Mouse (Mus musculus): Measurements from ENCODE around the gene Qrich1. TPM values are rescaled to one million over a fixed set of nuclear protein-coding genes. Genes with fewer than 3 reads are reported as not detected.
A peak's percentile ranks its signal among the peaks of the same experiment; 100 is the strongest.

Qrich1 gene
- polyA plus RNA-seq, 1 experiment from 2014 or later = 81.2 TPM

DNA sequence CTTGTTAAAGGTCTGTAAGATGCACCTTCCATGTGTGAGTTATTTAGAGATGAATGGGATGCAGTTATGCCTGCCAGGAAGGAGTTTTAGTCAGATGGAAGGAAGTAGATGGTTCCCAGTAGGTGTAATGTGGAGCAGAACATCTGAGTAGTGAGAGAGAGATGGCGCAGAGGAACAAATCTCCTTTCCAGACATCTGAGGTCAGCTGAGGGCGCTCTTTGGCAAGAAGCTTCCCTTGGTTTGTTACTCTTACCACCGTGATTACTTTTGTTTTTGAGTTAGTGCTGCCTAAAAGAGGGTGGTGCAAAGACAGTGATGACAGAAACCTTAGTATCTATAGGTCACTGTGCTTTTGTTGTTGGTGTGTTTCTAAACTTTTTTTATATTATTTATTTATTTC is 8.8 kb downstream of the Qrich1 start:
- Histone ChIP-seq H3K4me3 (no peak overlapping the region), H3K27ac (replicated peaks) (no peak overlapping the region), H3K9ac (no peak overlapping the region), H3K27me3 (replicated peaks) (no peaks in the 10 kb centered on the region), H3K4me2 (no peak overlapping the region), H3K4me1 (peaks cover 14% of the 10 kb centered on the region), H3K9me3 (no peaks in the 10 kb centered on the region), H3K36me3 (peaks cover 45% of the 10 kb centered on the region)
- WGBS = 69% methylated on average over 3 of the region's 3 CpGs
- ATAC-seq (ENCODE audit: extremely low read depth, insufficient number of reproducible peaks, low FRiP score, low TSS enrichment) = no peak

- H3K9me3 ChIP-seq = no peaks in the 10 kb centered on the region
- no peak for ATAC-seq (ENCODE audit: extremely low read depth, insufficient number of reproducible peaks, low FRiP score, low TSS enrichment)
- H3K4me3 ChIP-seq = no peak overlapping the region
- H3K36me3 ChIP-seq = peaks cover 83% of the 10 kb centered on the region
- no peak overlapping the region for H3K4me2 ChIP-seq
- no peak overlapping the region for H3K27ac ChIP-seq (replicated peaks)
- H3K9ac ChIP-seq = no peak overlapping the region
- WGBS = 84% methylated on average over 1 of the region's 1 CpGs
- no peaks in the 10 kb centered on the region for H3K4me1 ChIP-seq
- H3K27me3 ChIP-seq (replicated peaks) = no peaks in the 10 kb centered on the region
Observed at GRCm38 (mm10) chr9:108530954-108531353, 14.3 kb downstream of the Qrich1 start.

DNA sequence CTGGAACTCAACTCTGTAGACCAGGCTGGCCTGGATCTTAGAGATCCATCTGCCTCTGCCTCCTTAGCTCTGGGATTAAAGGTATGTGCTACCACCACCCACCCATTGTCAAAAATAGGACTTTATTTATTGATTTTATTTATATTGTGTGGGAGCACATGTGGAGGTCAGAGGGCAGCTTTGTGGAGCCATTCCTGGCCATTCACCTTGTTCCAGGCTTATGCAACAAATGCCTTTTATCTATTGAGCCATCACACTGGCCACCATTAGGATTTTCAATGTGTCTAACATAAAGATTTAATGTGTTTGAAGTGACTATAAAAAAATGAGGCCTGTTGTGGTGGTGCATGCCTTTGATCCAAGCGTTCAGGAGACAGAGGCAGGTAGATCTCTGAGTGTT is 14.9 kb downstream of the Qrich1 start:
- Histone ChIP-seq H3K9ac (no peak overlapping the region), H3K27ac (replicated peaks) (no peak overlapping the region), H3K9me3 (no peaks in the 10 kb centered on the region), H3K4me3 (no peak overlapping the region), H3K4me2 (no peak overlapping the region), H3K4me1 (no peaks in the 10 kb centered on the region), H3K27me3 (replicated peaks) (no peaks in the 10 kb centered on the region), H3K36me3 (peaks cover 88% of the 10 kb centered on the region)
- ATAC-seq (ENCODE audit: extremely low read depth, insufficient number of reproducible peaks, low FRiP score, low TSS enrichment) = no peak
- 92% methylated on average over 1 of the region's 1 CpGs for WGBS

DNA sequence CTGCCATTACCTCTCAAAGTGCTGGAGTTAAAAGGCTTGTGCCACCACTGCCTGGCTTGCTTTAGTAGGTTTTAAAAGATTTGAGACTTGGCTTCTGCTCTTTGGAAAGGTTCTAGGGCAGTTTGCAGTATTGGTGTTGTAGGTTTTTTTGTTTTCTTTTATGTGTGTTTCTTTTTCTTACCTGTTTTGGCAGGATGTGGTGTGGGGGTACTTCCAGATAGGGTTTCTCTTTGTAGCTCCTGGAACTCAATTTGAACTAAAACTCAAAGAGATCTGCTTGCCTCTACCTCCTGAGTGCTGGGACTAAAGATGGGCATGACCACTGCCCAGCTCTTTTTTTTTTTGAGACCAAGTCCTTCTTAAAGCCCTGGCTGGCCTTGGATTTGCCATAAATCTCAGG is 24.2 kb downstream of the Qrich1 start:
- Histone ChIP-seq H3K9me3 (no peaks in the 10 kb centered on the region), H3K36me3 (peaks cover 98% of the 10 kb centered on the region), H3K4me2 (no peak overlapping the region), H3K4me1 (no peaks in the 10 kb centered on the region), H3K4me3 (no peak overlapping the region), H3K9ac (no peak overlapping the region), H3K27me3 (replicated peaks) (no peaks in the 10 kb centered on the region), H3K27ac (replicated peaks) (no peak overlapping the region)
- ATAC-seq (ENCODE audit: extremely low read depth, insufficient number of reproducible peaks, low FRiP score, low TSS enrichment) = no peak

- peaks cover 96% of the 10 kb centered on the region for H3K36me3 ChIP-seq
- no peak for ATAC-seq (ENCODE audit: extremely low read depth, insufficient number of reproducible peaks, low FRiP score, low TSS enrichment)
- H3K9ac ChIP-seq = no peak overlapping the region
- no peaks in the 10 kb centered on the region for H3K9me3 ChIP-seq
- no peak overlapping the region for H3K4me2 ChIP-seq
- H3K4me1 ChIP-seq = no peaks in the 10 kb centered on the region
- WGBS = 91% methylated on average over 3 of the region's 3 CpGs
- H3K27me3 ChIP-seq (replicated peaks) = no peaks in the 10 kb centered on the region
- no peak overlapping the region for H3K27ac ChIP-seq (replicated peaks)
- no peak overlapping the region for H3K4me3 ChIP-seq
Observed at GRCm38 (mm10) chr9:108545986-108546385, 29.4 kb downstream of the Qrich1 start.

- WGBS = 88% methylated on average over 1 of the region's 1 CpGs
- no peak for ATAC-seq (ENCODE audit: extremely low read depth, insufficient number of reproducible peaks, low FRiP score, low TSS enrichment)
- H3K9me3 ChIP-seq = no peaks in the 10 kb centered on the region
- no peak overlapping the region for H3K4me2 ChIP-seq
- H3K4me1 ChIP-seq = no peaks in the 10 kb centered on the region
- no peaks in the 10 kb centered on the region for H3K27me3 ChIP-seq (replicated peaks)
- H3K27ac ChIP-seq (replicated peaks) = no peak overlapping the region
- H3K9ac ChIP-seq = no peak overlapping the region
- H3K4me3 ChIP-seq = no peak overlapping the region
- peaks cover 94% of the 10 kb centered on the region for H3K36me3 ChIP-seq
Observed at GRCm38 (mm10) chr9:108546875-108547274, 30.3 kb downstream of the Qrich1 start.

DNA sequence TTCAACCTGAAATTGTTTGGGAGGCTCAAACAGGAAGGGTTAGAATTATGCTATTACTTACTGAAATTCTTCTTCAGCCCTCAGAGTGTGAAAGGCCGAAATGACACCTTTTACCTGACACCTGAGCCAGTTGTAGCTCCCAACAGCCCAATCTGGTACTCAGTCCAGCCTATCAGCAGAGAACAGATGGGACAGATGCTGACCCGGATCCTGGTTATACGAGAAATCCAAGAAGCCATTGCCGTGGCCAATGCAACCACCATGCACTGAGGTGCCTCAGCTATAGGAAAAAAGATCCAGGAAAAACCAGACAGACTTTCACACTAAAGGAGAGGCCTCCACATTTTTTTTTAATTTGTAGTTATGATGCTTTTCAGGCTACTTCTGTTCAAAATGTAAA is 42.6 kb downstream of the Qrich1 start:
- Histone ChIP-seq H3K27ac (replicated peaks) (no peak overlapping the region), H3K9me3 (no peaks in the 10 kb centered on the region), H3K9ac (0 out of 2 replicates have a peak overlapping the region, but pooled peaks have one; percentile 0), H3K4me3 (no peak overlapping the region), H3K36me3 (peaks cover 86% of the 10 kb centered on the region), H3K4me1 (peaks cover 15% of the 10 kb centered on the region), H3K27me3 (replicated peaks) (no peaks in the 10 kb centered on the region), H3K4me2 (no peak overlapping the region)
- 80% methylated on average over 4 of the region's 4 CpGs for WGBS
- no peak for ATAC-seq (ENCODE audit: extremely low read depth, insufficient number of reproducible peaks, low FRiP score, low TSS enrichment)

DNA sequence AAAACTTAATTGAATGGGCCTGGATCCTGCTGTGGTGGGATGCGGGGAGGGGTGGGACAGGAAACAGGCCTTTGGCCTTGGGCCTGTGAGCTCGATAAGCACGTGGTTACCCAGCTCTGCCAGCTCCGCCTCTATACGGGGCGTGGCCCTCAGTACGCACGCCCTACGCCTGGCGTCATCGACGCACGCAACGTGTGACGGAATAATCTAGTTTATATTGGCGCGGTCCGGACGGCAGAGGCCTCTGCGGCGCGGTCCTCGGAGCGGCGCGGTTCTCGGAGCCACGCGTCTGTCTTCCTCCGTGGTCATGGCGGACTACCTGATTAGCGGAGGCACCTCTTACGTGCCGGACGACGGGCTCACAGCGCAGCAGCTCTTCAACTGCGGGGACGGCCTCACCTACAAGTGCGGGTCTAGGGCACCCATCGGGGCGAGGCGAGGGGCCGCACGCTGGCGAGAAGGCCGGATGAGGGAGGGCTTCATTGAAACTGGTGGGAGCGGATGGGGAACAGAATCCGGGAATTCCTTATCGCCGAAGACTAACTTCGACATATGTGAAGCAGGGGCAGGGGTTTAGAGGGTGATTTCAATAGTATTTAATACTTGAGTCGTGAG is 43.7 kb downstream of the Qrich1 start, which contains the start of gene Impdh2:
Gene Impdh2, plus strand, starts transcription at position 60 of the 615 bp plus-strand sequence.
- WGBS = under 1% methylated on average over 52 of the region's 53 CpGs
- H3K4me2 ChIP-seq = peak within 1 kb of the TSS; percentile 76
- no peaks in the 10 kb centered on the region for H3K9me3 ChIP-seq
- peak within 1 kb of the TSS; percentile 87 for H3K27ac ChIP-seq (replicated peaks)
- H3K36me3 ChIP-seq = peaks cover 86% of the 10 kb centered on the region
- ATAC-seq (ENCODE audit: extremely low read depth, insufficient number of reproducible peaks, low FRiP score, low TSS enrichment) = peak; percentile 97
- H3K4me3 ChIP-seq = peak within 1 kb of the TSS; percentile 64
- peaks cover 15% of the 10 kb centered on the region for H3K4me1 ChIP-seq
- H3K9ac ChIP-seq = peak within 1 kb of the TSS; percentile 86
- no peaks in the 10 kb centered on the region for H3K27me3 ChIP-seq (replicated peaks)

DNA sequence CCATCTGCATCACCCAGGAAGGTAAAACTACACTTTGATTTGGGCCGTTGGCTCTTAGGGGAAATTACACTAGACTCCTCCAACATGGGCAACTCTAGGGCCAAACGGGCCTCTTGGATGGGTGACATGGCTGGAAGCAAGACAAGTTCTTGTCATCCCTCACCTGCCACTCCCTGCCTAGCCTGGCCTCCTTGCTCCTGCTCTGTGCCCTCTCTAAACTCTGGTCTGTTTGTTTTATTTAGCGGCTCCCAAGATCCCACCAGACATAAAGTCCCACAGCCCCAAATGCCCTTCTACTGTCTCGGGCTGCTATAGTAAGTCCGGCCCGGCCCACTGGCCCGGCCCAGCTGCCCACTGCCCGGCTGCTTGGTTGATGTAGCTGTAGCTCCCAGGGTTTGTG is 47.1 kb downstream of the Qrich1 start:
- ATAC-seq (ENCODE audit: extremely low read depth, insufficient number of reproducible peaks, low FRiP score, low TSS enrichment) = no peak
- WGBS = 88% methylated on average over 8 of the region's 8 CpGs
- H3K4me1 ChIP-seq = peaks cover 34% of the 10 kb centered on the region
- H3K9ac ChIP-seq = peak overlapping the region; percentile 20; the same call in 1 of the 2 replicates
- no peaks in the 10 kb centered on the region for H3K27me3 ChIP-seq (replicated peaks)
- peaks cover 58% of the 10 kb centered on the region for H3K36me3 ChIP-seq
- no peak overlapping the region for H3K4me3 ChIP-seq
- no peak overlapping the region for H3K27ac ChIP-seq (replicated peaks)
- no peaks in the 10 kb centered on the region for H3K9me3 ChIP-seq
- H3K4me2 ChIP-seq = no peak overlapping the region

- H3K4me1 ChIP-seq = peaks cover 39% of the 10 kb centered on the region
- no peaks in the 10 kb centered on the region for H3K9me3 ChIP-seq
- H3K4me3 ChIP-seq = no peak overlapping the region
- no peak overlapping the region for H3K27ac ChIP-seq (replicated peaks)
- no peak for ATAC-seq (ENCODE audit: extremely low read depth, insufficient number of reproducible peaks, low FRiP score, low TSS enrichment)
- no peak overlapping the region for H3K4me2 ChIP-seq
- H3K36me3 ChIP-seq = peaks cover 54% of the 10 kb centered on the region
- 80% methylated on average over 7 of the region's 7 CpGs for WGBS
- H3K9ac ChIP-seq = peak overlapping the region; percentile 20; the same call in 1 of the 2 replicates
- no peaks in the 10 kb centered on the region for H3K27me3 ChIP-seq (replicated peaks)
Observed at GRCm38 (mm10) chr9:108564131-108564530, 47.5 kb downstream of the Qrich1 start.

DNA sequence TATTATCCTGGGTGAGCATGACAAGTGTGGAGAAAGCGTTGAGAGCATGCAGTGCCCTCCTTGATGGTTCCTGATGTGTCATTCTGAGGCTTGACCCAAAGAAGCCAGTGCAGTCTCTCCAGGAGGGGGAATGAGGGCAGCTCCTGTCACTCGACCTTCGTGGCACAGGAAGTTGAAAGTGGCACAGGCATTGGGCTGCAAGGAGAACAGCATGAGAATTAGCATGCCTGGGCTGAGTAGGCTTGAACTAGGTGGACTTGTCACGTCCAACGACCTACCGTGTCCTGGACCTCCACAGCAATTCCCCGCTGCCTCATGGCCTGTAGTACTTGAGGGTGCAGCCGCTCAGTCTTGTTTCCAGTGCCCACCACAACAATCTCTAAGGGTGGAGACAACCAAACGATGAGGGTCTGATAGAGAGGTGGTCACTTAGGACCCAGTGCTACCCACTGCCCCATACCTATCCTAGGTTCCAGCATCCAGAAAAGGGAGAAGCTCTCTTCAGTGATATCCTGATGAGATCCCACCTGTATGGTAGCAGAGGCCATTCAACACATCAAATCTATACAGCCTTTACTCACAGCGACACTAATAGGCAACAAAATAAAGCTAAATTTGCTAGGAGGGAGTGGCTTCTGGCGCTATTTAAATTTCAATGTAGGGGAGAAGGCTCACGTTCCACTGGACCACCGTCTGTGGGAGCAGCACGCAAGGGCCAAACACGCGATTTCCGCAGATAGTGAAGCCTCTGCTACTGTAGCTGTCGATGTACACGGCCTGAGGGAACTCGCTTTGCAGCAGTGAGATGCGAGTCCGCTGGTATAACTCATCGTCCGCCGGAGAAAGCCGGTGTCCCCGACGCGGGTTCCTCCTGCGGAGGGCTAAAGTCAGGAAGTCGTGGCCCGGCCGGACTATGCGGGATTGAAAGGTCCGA is 49.5 kb downstream of the Qrich1 start:
- 10% methylated on average over 35 of the region's 35 CpGs for WGBS
- Histone ChIP-seq H3K4me2 (peak overlapping the region; percentile 94), H3K9ac (peak overlapping the region; percentile 93), H3K27me3 (replicated peaks) (no peaks in the 10 kb centered on the region), H3K9me3 (no peaks in the 10 kb centered on the region), H3K27ac (replicated peaks) (peak overlapping the region; percentile 96), H3K4me1 (peaks cover 49% of the 10 kb centered on the region), H3K4me3 (peak overlapping the region; percentile 83), H3K36me3 (peaks cover 54% of the 10 kb centered on the region)
- ATAC-seq (ENCODE audit: extremely low read depth, insufficient number of reproducible peaks, low FRiP score, low TSS enrichment) = no peak

Data from heart, embryonic 13.5 days (tissue).